Mouse (Mus musculus): Measurements from ENCODE around the gene 2310022B05Rik. TPM values are rescaled to one million over a fixed set of nuclear protein-coding genes. Genes with fewer than 3 reads are reported as not detected.

The 2310022B05Rik gene
- polyA plus RNA-seq, 1 experiment from 2014 or later = 46.0 TPM

GRCm38 (mm10) chr8:124648311-124648710, 14.9 kb downstream of the 2310022B05Rik start:
- Histone ChIP-seq H3K36me3 (ENCODE audit: insufficient read depth) (peaks cover 34% of the 10 kb centered on the region), H3K27me3 (ENCODE audit: insufficient read depth, low read length) (no peaks in the 10 kb centered on the region), H3K9ac (no peak overlapping the region), H3K9me3 (ENCODE audit: low read depth, low read length) (no peaks in the 10 kb centered on the region), H3K4me1 (ENCODE audit: insufficient read depth) (peaks cover 35% of the 10 kb centered on the region), H3K4me3 (ENCODE audit: low read depth, low read length) (no peak overlapping the region), H3K27ac (ENCODE audit: low read depth) (peak overlapping the region; percentile 16; the same call in 1 of the 2 replicates), H3K4me2 (no peak overlapping the region)
- ATAC-seq (ENCODE audit: insufficient read depth) = no peak
- no peak for DNase-seq
- TF ChIP-seq CTCF (IDR thresholded peaks at IDR 0.05; ENCODE audit: low read depth) = no peak

GRCm38 (mm10) chr8:124643540-124644339, 19.4 kb downstream of the 2310022B05Rik start:
- DNase-seq = peak; percentile 84
- H3K27ac ChIP-seq (ENCODE audit: low read depth) = peak overlapping the region; percentile 95
- peaks cover 24% of the 10 kb centered on the region for H3K4me1 ChIP-seq (ENCODE audit: insufficient read depth)
- H3K36me3 ChIP-seq (ENCODE audit: insufficient read depth) = peaks cover 29% of the 10 kb centered on the region
- ATAC-seq (ENCODE audit: insufficient read depth) = peak; percentile 86
- no peaks in the 10 kb centered on the region for H3K27me3 ChIP-seq (ENCODE audit: insufficient read depth, low read length)
- WGBS = 32% methylated on average over 18 of the region's 18 CpGs
- no peak for TF ChIP-seq CTCF (IDR thresholded peaks at IDR 0.05; ENCODE audit: low read depth)
- peak overlapping the region; percentile 32; the same call in 1 of the 2 replicates for H3K9ac ChIP-seq
- H3K4me2 ChIP-seq = peak overlapping the region; percentile 43; the same call in 1 of the 2 replicates
- H3K9me3 ChIP-seq (ENCODE audit: low read depth, low read length) = no peaks in the 10 kb centered on the region
- H3K4me3 ChIP-seq (ENCODE audit: low read depth, low read length) = no peak overlapping the region

- H3K27ac ChIP-seq (ENCODE audit: low read depth) = no peak overlapping the region
- ATAC-seq (ENCODE audit: insufficient read depth) = no peak
Measured at GRCm38 (mm10) chr8:124641599-124641998, 21.6 kb downstream of the 2310022B05Rik start.

GRCm38 (mm10) chr8:124635247-124635502, 28.0 kb downstream of the 2310022B05Rik start:
- DNase-seq (no peak), ATAC-seq (ENCODE audit: insufficient read depth) (no peak)
- WGBS = 77% methylated on average over 8 of the region's 8 CpGs
- H3K9ac ChIP-seq = no peak overlapping the region
- no peak overlapping the region for H3K4me3 ChIP-seq (ENCODE audit: low read depth, low read length)
- no peak overlapping the region for H3K27ac ChIP-seq (ENCODE audit: low read depth)
- H3K36me3 ChIP-seq (ENCODE audit: insufficient read depth) = peaks cover 37% of the 10 kb centered on the region
- H3K4me2 ChIP-seq = no peak overlapping the region
- H3K27me3 ChIP-seq (ENCODE audit: insufficient read depth, low read length) = no peaks in the 10 kb centered on the region
- TF ChIP-seq CTCF (IDR thresholded peaks at IDR 0.05; ENCODE audit: low read depth) = no peak
- no peaks in the 10 kb centered on the region for H3K9me3 ChIP-seq (ENCODE audit: low read depth, low read length)
- peaks cover 17% of the 10 kb centered on the region for H3K4me1 ChIP-seq (ENCODE audit: insufficient read depth)

More at GRCm38 (mm10) chr8:124641599-124641998, 21.6 kb downstream of the 2310022B05Rik start:
- WGBS = 91% methylated on average over 8 of the region's 8 CpGs
- Histone ChIP-seq H3K36me3 (ENCODE audit: insufficient read depth) (peaks cover 43% of the 10 kb centered on the region), H3K4me2 (no peak overlapping the region), H3K9ac (no peak overlapping the region), H3K27me3 (ENCODE audit: insufficient read depth, low read length) (no peaks in the 10 kb centered on the region), H3K4me1 (ENCODE audit: insufficient read depth) (peaks cover 24% of the 10 kb centered on the region), H3K4me3 (ENCODE audit: low read depth, low read length) (no peak overlapping the region), H3K9me3 (ENCODE audit: low read depth, low read length) (no peaks in the 10 kb centered on the region)
- DNase-seq = no peak
- no peak for TF ChIP-seq CTCF (IDR thresholded peaks at IDR 0.05; ENCODE audit: low read depth)

- Histone ChIP-seq H3K4me3 (ENCODE audit: low read depth, low read length) (no peak overlapping the region), H3K27me3 (ENCODE audit: insufficient read depth, low read length) (no peaks in the 10 kb centered on the region), H3K4me1 (ENCODE audit: insufficient read depth) (peaks cover 17% of the 10 kb centered on the region), H3K4me2 (no peak overlapping the region), H3K9me3 (ENCODE audit: low read depth, low read length) (no peaks in the 10 kb centered on the region), H3K27ac (ENCODE audit: low read depth) (no peak overlapping the region), H3K9ac (no peak overlapping the region), H3K36me3 (ENCODE audit: insufficient read depth) (peaks cover 37% of the 10 kb centered on the region)
- ATAC-seq (ENCODE audit: insufficient read depth) (no peak), DNase-seq (no peak)
- no peak for TF ChIP-seq CTCF (IDR thresholded peaks at IDR 0.05; ENCODE audit: low read depth)
- 82% methylated on average over 13 of the region's 13 CpGs for WGBS
Measured at GRCm38 (mm10) chr8:124634411-124635246, 28.5 kb downstream of the 2310022B05Rik start.

GRCm38 (mm10) chr8:124633001-124633703, 30.0 kb downstream of the 2310022B05Rik start:
- 49% methylated on average over 14 of the region's 14 CpGs for WGBS
- ATAC-seq (ENCODE audit: insufficient read depth) = peak; percentile 77
- peak; percentile 94 for DNase-seq
- Histone ChIP-seq H3K27me3 (ENCODE audit: insufficient read depth, low read length) (no peaks in the 10 kb centered on the region), H3K9me3 (ENCODE audit: low read depth, low read length) (no peaks in the 10 kb centered on the region), H3K4me3 (ENCODE audit: low read depth, low read length) (no peak overlapping the region), H3K27ac (ENCODE audit: low read depth) (peak overlapping the region; percentile 88), H3K4me1 (ENCODE audit: insufficient read depth) (peaks cover 17% of the 10 kb centered on the region), H3K9ac (no peak overlapping the region), H3K4me2 (0 out of 2 replicates have a peak overlapping the region, but pooled peaks have one; percentile 20), H3K36me3 (ENCODE audit: insufficient read depth) (peaks cover 26% of the 10 kb centered on the region)
- no peak for TF ChIP-seq CTCF (IDR thresholded peaks at IDR 0.05; ENCODE audit: low read depth)
